18 mouse cellular contexts compared by ENCODE assay signal in the genomic region with DNA sequence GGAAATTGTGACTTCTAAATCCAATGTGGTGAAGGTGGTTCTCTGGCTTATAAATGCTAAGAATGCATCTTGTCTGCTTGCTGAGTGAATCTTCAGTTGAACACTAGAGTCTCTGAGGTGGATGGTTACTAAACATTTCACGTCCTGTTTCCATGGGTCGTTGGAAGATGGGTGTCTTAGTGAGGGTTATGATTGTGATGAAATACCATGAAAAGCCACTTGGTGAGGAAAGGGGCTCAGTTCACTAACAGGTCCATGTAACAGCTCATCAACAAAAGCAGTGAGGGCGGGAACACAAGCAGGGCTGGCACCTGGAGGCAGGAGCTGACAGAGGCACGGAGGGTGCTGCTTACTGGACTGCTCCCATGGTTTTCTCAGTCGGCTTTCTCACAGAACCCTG.
"Had no signal": no experiment of that assay in that cellular context is flagged by ENCODE, and none has a peak within 500 bp of the region (broad histone marks: within the 10 kb centered on the region; RNA-seq: fewer than 3 reads in every experiment).

No protein-coding gene starts in this region.

- DNase-seq: gastrocnemius, postnatal 14 days; gastrocnemius, postnatal 36 days; heart, adult 2 months; heart, postnatal 14 days; heart, postnatal 4 days; kidney, adult 18-20 months; kidney, adult 8-10 months; kidney, postnatal 10 days; kidney, postnatal 25 days; kidney, postnatal 4 days; layer of hippocampus, postnatal 36 days; left cerebral cortex, postnatal 4 days; liver; liver, embryonic 13.5 days had no signal

- ATAC-seq: hindbrain, embryonic 16.5 days; inflammation-experienced regulatory T-cells, adult 6 months; intestine, embryonic 15.5 days; intestine, postnatal 0 days had no signal
